Mouse (Mus musculus): ENCODE results near the gene Vmn1r36.
"Not testable (repeated sequence)": the region's sequence is repeated elsewhere in the genome, so short reads cannot be mapped to it uniquely, and the experiment has no call there.

Gene Vmn1r36

DNA sequence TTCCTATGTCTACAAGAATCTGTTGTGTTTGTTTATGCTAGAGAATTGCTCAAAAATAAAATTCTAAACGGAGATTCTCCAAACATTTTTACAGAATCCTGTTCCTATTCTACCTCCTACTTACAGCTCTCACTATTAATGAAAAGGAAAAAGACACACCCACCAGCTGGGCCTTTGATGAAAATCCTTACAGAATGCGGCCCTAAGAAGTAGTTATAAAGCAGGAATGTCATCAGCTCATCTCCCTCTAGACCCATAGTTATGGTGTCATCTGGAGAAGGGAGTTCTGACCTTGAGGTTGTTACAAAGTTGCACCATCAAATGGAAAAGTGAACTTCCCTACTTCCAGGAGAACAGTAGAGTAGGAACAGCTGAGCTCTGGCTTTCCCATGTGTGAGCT, at the start of gene Vmn1r36:
Vmn1r36 (minus strand) TSS at position 101 of the 400 bp plus-strand sequence.
- not testable (repeated sequence) for DNase-seq (ENCODE audit: low spot score)

DNA sequence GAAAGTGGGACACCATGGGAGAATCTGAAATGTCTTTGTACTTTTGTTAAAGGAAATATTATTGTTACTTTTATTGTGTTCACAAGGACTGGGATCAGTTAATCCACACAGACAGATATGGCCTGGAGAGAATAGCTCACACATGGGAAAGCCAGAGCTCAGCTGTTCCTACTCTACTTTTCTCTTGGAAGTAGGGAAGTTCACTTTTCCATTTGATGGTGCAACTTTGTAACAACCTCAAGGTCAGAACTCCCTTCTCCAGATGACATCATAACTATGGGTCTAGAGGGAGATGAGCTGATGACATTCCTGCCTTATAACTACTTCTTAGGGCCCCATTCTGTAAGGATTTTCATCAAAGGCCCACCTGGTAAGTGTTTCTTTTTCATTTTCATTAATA, 10.1 kb upstream of the Vmn1r36 start, which contains the start of gene Vmn1r37:
Vmn1r37 (plus strand) TSS at position 301 of the 400 bp plus-strand sequence.
- not testable (repeated sequence) for DNase-seq (ENCODE audit: low spot score)

DNA sequence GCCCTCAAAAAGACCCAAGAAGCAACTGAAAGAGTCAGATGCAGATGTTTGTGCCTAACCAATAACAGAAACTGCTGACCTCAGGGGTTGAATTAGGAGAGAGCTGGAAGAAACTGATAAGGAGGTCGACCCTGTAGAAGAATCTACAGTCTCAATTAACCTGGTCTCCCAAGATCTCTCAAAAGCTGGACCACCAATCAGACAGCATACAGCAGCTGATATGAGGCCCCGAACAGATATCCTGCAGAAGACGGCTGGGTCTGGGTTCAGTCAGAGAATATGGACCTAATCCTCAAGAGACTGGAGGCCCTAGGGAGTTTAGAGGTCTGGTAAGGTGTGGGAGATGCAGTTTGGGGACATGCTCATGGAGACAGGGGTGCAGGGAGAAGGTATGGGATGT, 5.1 kb downstream of the Vmn1r36 start:
- DNase-seq (ENCODE audit: low spot score): no peak

DNA sequence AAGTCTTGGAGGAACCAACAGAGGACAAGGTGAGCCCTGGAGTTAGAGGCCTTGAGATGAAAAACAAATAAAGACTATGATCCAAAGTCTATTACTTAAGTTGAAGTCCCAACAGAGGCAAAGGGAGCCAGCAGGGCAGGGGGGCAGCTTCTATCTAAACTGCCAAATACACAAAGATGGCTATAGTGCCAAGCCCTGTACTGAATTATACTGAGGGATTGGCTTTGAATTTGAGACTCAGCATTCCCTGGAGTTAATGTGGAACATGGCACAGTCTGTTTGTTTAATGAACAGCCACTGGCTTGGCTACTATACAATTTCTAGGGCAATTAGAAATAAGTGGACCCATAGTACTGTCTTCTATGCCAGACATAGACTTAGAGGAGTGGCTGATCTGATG, 10.1 kb downstream of the Vmn1r36 start:
- DNase-seq (ENCODE audit: low spot score): no peak

DNA sequence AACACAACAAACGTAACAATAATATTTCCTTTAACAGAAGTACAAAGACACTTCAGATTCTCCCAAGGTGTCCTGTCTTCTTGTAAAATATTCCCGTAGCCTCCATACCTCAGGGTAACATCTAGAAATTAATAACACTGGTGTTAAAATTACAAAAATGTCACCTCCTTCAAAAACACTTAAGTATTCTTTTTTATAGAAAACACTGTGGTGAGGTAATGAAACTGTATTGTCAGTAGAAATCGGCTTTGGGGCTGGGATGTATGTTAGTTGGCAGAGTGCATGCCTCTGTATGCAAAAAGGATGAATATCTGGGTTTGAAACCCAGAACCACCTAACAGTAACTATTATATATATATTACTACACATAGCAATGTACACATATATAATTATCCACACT, 33.2 kb downstream of the Vmn1r36 start, which contains the start of gene Vmn1r35:
Vmn1r35 (minus strand) TSS at position 101 of the 400 bp plus-strand sequence.
- DNase-seq (ENCODE audit: low spot score): no peak
